ENCODE assay signal across 7 mouse cellular contexts in genomic region chr13:37467795-37468194, GRCm38 (mm10).
DNase-seq lines count a peak whose midpoint lies in the region; TF ChIP-seq lines count a peak whose summit lies in the region.

No protein-coding gene starts in this region.

- 6% methylated on average over 8 of the region's 8 CpGs for WGBS in small intestine, adult 2 months

- intact Hi-C loops in heart, postnatal 10 days (cut with DNase I), result loop anchor here (5.0 kb wide), 2 partner anchors 360 to 475 kb away; no protein-coding TSS in a partner anchor

- DNase-seq in adrenal gland, adult 8-10 months, result peak; percentile 76
- peak; percentile 55 for DNase-seq in fat pad, adult 2 months (ENCODE audit: extremely low read depth, low read depth, low spot score)
- peak; percentile 76 to 84 for DNase-seq in heart, postnatal 10 days
- peak; percentile 79 to 85 for DNase-seq in kidney, postnatal 4 days
- peak; percentile 93 for DNase-seq in lung, postnatal 14 days

- no peaks in the 10 kb centered on the region for H3K36me3 ChIP-seq in ES-Bruce4 (ENCODE audit: control insufficient read depth, insufficient read depth, low read length, poor library complexity, severe bottlenecking)
- H3K36me3 ChIP-seq in small intestine, adult 2 months (ENCODE audit: control insufficient read depth, insufficient read depth, low read length), result no peaks in the 10 kb centered on the region

- no peak overlapping the region for H3K9ac ChIP-seq in ES-Bruce4 (ENCODE audit: low read depth, poor library complexity, severe bottlenecking)

- no peak overlapping the region; the same call in 1 of the 2 replicates for H3K4me3 ChIP-seq in ES-Bruce4 (ENCODE audit: low read depth, low read length)
- no peak overlapping the region for H3K4me3 ChIP-seq in small intestine, adult 2 months (ENCODE audit: low read depth, low read length)

- no peak for TF ChIP-seq POLR2A in ES-Bruce4 (IDR thresholded peaks at IDR 0.05; ENCODE audit: insufficient read depth, low read length)
- no peak for TF ChIP-seq POLR2A in small intestine, adult 2 months (IDR thresholded peaks at IDR 0.05; ENCODE audit: low read depth, low read length)

- TF ChIP-seq CTCF in ES-Bruce4 (IDR thresholded peaks at IDR 0.05; ENCODE audit: low read depth, low read length), result peak; percentile 38
- TF ChIP-seq CTCF in small intestine, adult 2 months (IDR thresholded peaks at IDR 0.05; ENCODE audit: extremely low read depth, insufficient read length, insufficient replicate concordance, low read depth, low read length), result peak; percentile 59; the same call in 1 of the 2 replicates

- no peaks in the 10 kb centered on the region for H3K4me1 ChIP-seq in ES-Bruce4 (ENCODE audit: control insufficient read depth, insufficient read depth, low read length)
- H3K4me1 ChIP-seq in small intestine, adult 2 months (ENCODE audit: control insufficient read depth, insufficient read depth, insufficient read length, low read length), result peaks cover 20% of the 10 kb centered on the region

- no peaks in the 10 kb centered on the region for H3K9me3 ChIP-seq in ES-Bruce4 (replicated peaks; ENCODE audit: control insufficient read depth, insufficient read depth, low read length, poor library complexity, severe bottlenecking)

- no peak for TF ChIP-seq EP300 in ES-Bruce4 (IDR thresholded peaks at IDR 0.05; ENCODE audit: insufficient read depth, low read depth, low read length)

- no peaks in the 10 kb centered on the region for H3K27me3 ChIP-seq in ES-Bruce4 (ENCODE audit: control insufficient read depth, insufficient read depth, low read length, poor library complexity, severe bottlenecking)
- no peaks in the 10 kb centered on the region for H3K27me3 ChIP-seq in small intestine, adult 2 months (ENCODE audit: control insufficient read depth, insufficient read depth, low read length)

- no peak overlapping the region for H3K27ac ChIP-seq in ES-Bruce4 (ENCODE audit: insufficient read depth, low read length)
- H3K27ac ChIP-seq in small intestine, adult 2 months (ENCODE audit: insufficient read depth, low read depth, low read length), result peak overlapping the region; percentile 53
